1 mouse cellular context compared by ENCODE assay signal in the genomic region with DNA sequence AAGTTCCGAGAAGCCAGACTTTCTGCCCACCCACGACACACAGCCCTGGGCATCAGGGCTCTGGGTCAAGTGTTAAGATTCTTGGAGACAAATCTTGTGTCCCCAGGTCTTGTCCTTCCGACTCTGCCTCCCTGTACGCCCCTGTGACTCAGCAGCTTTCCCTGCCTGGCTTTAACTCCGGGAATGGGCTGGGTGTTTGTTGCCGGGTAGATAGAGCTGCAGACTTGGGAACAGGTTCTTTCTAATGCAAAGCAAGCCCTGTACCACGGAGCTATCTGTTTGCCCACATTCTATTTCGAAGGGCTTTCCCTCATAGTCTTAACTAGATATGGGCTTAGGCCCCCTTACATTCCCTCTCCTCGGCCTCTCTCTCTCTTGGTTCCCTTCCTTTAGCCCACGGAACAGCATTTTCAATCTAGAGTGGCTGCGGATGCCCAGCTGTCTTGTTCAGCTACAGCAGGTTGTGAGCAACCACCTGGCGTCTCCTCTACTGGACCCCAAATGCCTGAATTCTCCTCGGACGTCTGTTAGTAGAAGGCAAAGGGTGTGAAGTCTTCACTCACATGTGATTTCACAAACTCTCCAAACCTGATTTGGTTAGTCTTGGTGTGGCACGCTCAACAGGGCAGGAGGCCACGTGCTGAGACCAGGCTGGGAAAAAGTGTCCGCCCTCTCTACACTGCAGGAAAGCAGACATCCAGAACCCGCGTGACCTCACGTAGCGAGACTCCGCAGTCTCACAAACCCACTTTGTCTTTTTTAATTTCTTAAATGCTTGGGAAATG.
TF ChIP-seq lines count a peak whose summit lies in the region.

No protein-coding gene starts in this region.

TF ChIP-seq in MEL, 35 proteins besides CTCF, POLR2A, EP300 and RAD21 (continued from another document):
- TF ChIP-seq MAFK (IDR thresholded peaks at IDR 0.05; ENCODE audit: borderline replicate concordance, low read depth, low read length) (no peak), POLR2AphosphoS5 (IDR thresholded peaks at IDR 0.05; ENCODE audit: borderline replicate concordance, low read depth, low read length) (no peak), MYB (IDR thresholded peaks at IDR 0.05; ENCODE audit: low read depth, low read length) (no peak), GABPA (IDR thresholded peaks at IDR 0.05; ENCODE audit: low read depth, low read length) (no peak), USF1 (IDR thresholded peaks at IDR 0.05; ENCODE audit: low read depth, low read length) (peak; percentile 82), USF2 (IDR thresholded peaks at IDR 0.05; ENCODE audit: borderline replicate concordance in 1 of 2, insufficient read depth in 1 of 2, low read depth in 1 of 2, low read length in 2 of 2) (peak in 1 of 2 experiments; percentile 19; a peak in 1 of 4 replicates), MYC (IDR thresholded peaks at IDR 0.05; ENCODE audit: low read depth, low read length) (peak; percentile 98), MAZ (IDR thresholded peaks at IDR 0.05; ENCODE audit: low read depth, low read length) (no peak), CHD2 (IDR thresholded peaks at IDR 0.05; ENCODE audit: low read length) (no peak), GATA1 (IDR thresholded peaks at IDR 0.05; ENCODE audit: low read depth, low read length) (no peak), MEF2A (IDR thresholded peaks at IDR 0.05; ENCODE audit: extremely low read depth, insufficient replicate concordance, low read depth, low read length, poor library complexity, severe bottlenecking) (no peak), ZC3H11A (IDR thresholded peaks at IDR 0.05; ENCODE audit: low read depth, low read length) (no peak), MXI1 (IDR thresholded peaks at IDR 0.05; ENCODE audit: low read depth, low read length) (peak; percentile 96), ZMIZ1 (IDR thresholded peaks at IDR 0.05; ENCODE audit: low read depth, low read length) (no peak), TCF12 (IDR thresholded peaks at IDR 0.05; ENCODE audit: low read depth, low read length) (no peak), UBTF (IDR thresholded peaks at IDR 0.05; ENCODE audit: borderline replicate concordance, insufficient read depth, low read depth, low read length) (no peak), NRF1 (IDR thresholded peaks at IDR 0.05; ENCODE audit: insufficient read depth, low read depth, low read length, poor library complexity, severe bottlenecking) (no peak), SIN3A (IDR thresholded peaks at IDR 0.05; ENCODE audit: low read length) (no peak; the same call in 1 of the 2 replicates), ETS1 (IDR thresholded peaks at IDR 0.05; ENCODE audit: low read depth, low read length) (peak; percentile 50; the same call in 1 of the 2 replicates), ELF1 (IDR thresholded peaks at IDR 0.05; ENCODE audit: low read depth, low read length) (no peak), NELFE (IDR thresholded peaks at IDR 0.05; ENCODE audit: low read depth, low read length) (no peak), KAT2A (conservative IDR thresholded peaks at IDR 0.05; ENCODE audit: low read depth, low read length) (no peak), TBP (IDR thresholded peaks at IDR 0.05; ENCODE audit: low read depth, low read length) (no peak), HCFC1 (IDR thresholded peaks at IDR 0.05; ENCODE audit: low read depth, low read length) (no peak), MAX (IDR thresholded peaks at IDR 0.05; ENCODE audit: low read length) (peak; percentile 98), ZKSCAN1 (IDR thresholded peaks at IDR 0.05; ENCODE audit: low read depth, low read length) (no peak), TAL1 (IDR thresholded peaks at IDR 0.05; ENCODE audit: low read length) (no peak), BHLHE40 (IDR thresholded peaks at IDR 0.05; ENCODE audit: borderline replicate concordance, low read depth, low read length) (peak; percentile 64; the same call in 1 of the 2 replicates), POLR2AphosphoS2 (IDR thresholded peaks at IDR 0.05; ENCODE audit: low read length) (no peak), CHD1 (IDR thresholded peaks at IDR 0.05; ENCODE audit: low read depth, low read length) (no peak)
